ENCODE assay signal across 4 mouse cellular contexts in the genomic region with DNA sequence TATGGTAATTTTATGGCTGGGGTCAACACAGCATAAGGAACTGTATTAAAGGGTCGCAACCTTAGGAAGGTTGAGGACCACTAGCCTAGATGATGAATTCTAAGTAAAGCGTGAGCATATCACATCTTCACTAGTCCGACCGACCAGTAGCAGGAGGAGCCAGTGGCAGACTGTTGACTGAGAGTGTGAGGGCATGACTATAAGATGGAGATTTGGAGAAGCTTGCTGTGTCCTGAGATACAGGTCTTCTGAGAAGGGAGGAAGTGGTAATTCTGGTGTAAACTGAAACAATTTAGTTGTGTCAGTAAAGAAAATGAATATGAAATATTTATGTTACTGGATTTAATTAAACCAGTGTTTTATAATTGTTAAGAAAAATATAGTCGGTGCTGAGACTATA.
"Had no signal": no experiment of that assay in that cellular context is flagged by ENCODE, and none has a peak within 500 bp of the region (broad histone marks: within the 10 kb centered on the region; RNA-seq: fewer than 3 reads in every experiment).

No protein-coding gene starts in this region.

- H3K27ac ChIP-seq: neural tube, embryonic 13.5 days; neural tube, embryonic 15.5 days; stomach, embryonic 15.5 days; stomach, postnatal 0 days had no signal

- H3K27me3 ChIP-seq: neural tube, embryonic 13.5 days; neural tube, embryonic 15.5 days; stomach, embryonic 15.5 days had no signal

- H3K9me3 ChIP-seq: neural tube, embryonic 13.5 days; neural tube, embryonic 15.5 days; stomach, embryonic 15.5 days had no signal

- H3K9ac ChIP-seq: neural tube, embryonic 13.5 days; neural tube, embryonic 15.5 days; stomach, embryonic 15.5 days had no signal

- H3K4me3 ChIP-seq: neural tube, embryonic 13.5 days; neural tube, embryonic 15.5 days; stomach, embryonic 15.5 days had no signal

- H3K4me2 ChIP-seq: neural tube, embryonic 13.5 days; neural tube, embryonic 15.5 days; stomach, embryonic 15.5 days had no signal

- H3K4me1 ChIP-seq: neural tube, embryonic 15.5 days; stomach, embryonic 15.5 days had no signal

- H3K36me3 ChIP-seq: neural tube, embryonic 13.5 days; neural tube, embryonic 15.5 days; stomach, embryonic 15.5 days had no signal
